Mouse (Mus musculus): ENCODE measurements around the gene Mdh1. TPM values are rescaled to one million over a fixed set of nuclear protein-coding genes. Genes with fewer than 3 reads are reported as not detected.

Mdh1 gene
- total RNA-seq (2017): 119 to 174 TPM (median 121 TPM) in 3 replicates

- peak; percentile 95 for ATAC-seq (replicated peaks; ENCODE audit: insufficient number of reproducible peaks, low FRiP score, low TSS enrichment, poor library complexity, severe bottlenecking)
Measured at GRCm38 (mm10) chr11:21571700-21572381, at the start of gene Mdh1, which contains the start of gene Wdpcp. Mdh1 (minus strand) TSS chr11:21572367. Wdpcp (plus strand) TSS chr11:21572235.

GRCm38 (mm10) chr11:21615915-21616314 lies 43.7 kb upstream of the Mdh1 start:
- no peak for ATAC-seq (replicated peaks; ENCODE audit: insufficient number of reproducible peaks, low FRiP score, low TSS enrichment, poor library complexity, severe bottlenecking)

GRCm38 (mm10) chr11:21602497-21602896 lies 30.3 kb upstream of the Mdh1 start:
- ATAC-seq (replicated peaks; ENCODE audit: insufficient number of reproducible peaks, low FRiP score, low TSS enrichment, poor library complexity, severe bottlenecking): no peak

- no peak for ATAC-seq (replicated peaks; ENCODE audit: insufficient number of reproducible peaks, low FRiP score, low TSS enrichment, poor library complexity, severe bottlenecking)
Measured at GRCm38 (mm10) chr11:21583286-21583685, 11.1 kb upstream of the Mdh1 start.

- ATAC-seq (replicated peaks; ENCODE audit: insufficient number of reproducible peaks, low FRiP score, low TSS enrichment, poor library complexity, severe bottlenecking): no peak
Measured at GRCm38 (mm10) chr11:21581472-21581871, 9.3 kb upstream of the Mdh1 start.

- no peak for ATAC-seq (replicated peaks; ENCODE audit: insufficient number of reproducible peaks, low FRiP score, low TSS enrichment, poor library complexity, severe bottlenecking)
Measured at GRCm38 (mm10) chr11:21570973-21571372, 1.2 kb downstream of the Mdh1 start.

GRCm38 (mm10) chr11:21570109-21570474 lies 2.1 kb downstream of the Mdh1 start:
- no peak for ATAC-seq (replicated peaks; ENCODE audit: insufficient number of reproducible peaks, low FRiP score, low TSS enrichment, poor library complexity, severe bottlenecking)

- no peak for ATAC-seq (replicated peaks; ENCODE audit: insufficient number of reproducible peaks, low FRiP score, low TSS enrichment, poor library complexity, severe bottlenecking)
Measured at GRCm38 (mm10) chr11:21569456-21570108, 2.6 kb downstream of the Mdh1 start.

- ATAC-seq (replicated peaks; ENCODE audit: insufficient number of reproducible peaks, low FRiP score, low TSS enrichment, poor library complexity, severe bottlenecking): no peak
Measured at GRCm38 (mm10) chr11:21569002-21569401, 3.2 kb downstream of the Mdh1 start.

GRCm38 (mm10) chr11:21567733-21568132 lies 4.4 kb downstream of the Mdh1 start:
- ATAC-seq (replicated peaks; ENCODE audit: insufficient number of reproducible peaks, low FRiP score, low TSS enrichment, poor library complexity, severe bottlenecking): no peak

- ATAC-seq (replicated peaks; ENCODE audit: insufficient number of reproducible peaks, low FRiP score, low TSS enrichment, poor library complexity, severe bottlenecking): no peak
Measured at GRCm38 (mm10) chr11:21566934-21567333, 5.2 kb downstream of the Mdh1 start.

GRCm38 (mm10) chr11:21564681-21565405 lies 7.3 kb downstream of the Mdh1 start:
- no peak for ATAC-seq (replicated peaks; ENCODE audit: insufficient number of reproducible peaks, low FRiP score, low TSS enrichment, poor library complexity, severe bottlenecking)

- no peak for ATAC-seq (replicated peaks; ENCODE audit: insufficient number of reproducible peaks, low FRiP score, low TSS enrichment, poor library complexity, severe bottlenecking)
Measured at GRCm38 (mm10) chr11:21563617-21564325, 8.4 kb downstream of the Mdh1 start.

- ATAC-seq (replicated peaks; ENCODE audit: insufficient number of reproducible peaks, low FRiP score, low TSS enrichment, poor library complexity, severe bottlenecking): no peak
Measured at GRCm38 (mm10) chr11:21561347-21561746, 10.8 kb downstream of the Mdh1 start.

GRCm38 (mm10) chr11:21559727-21560126 lies 12.4 kb downstream of the Mdh1 start:
- no peak for ATAC-seq (replicated peaks; ENCODE audit: insufficient number of reproducible peaks, low FRiP score, low TSS enrichment, poor library complexity, severe bottlenecking)

GRCm38 (mm10) chr11:21552049-21552448 lies 20.1 kb downstream of the Mdh1 start:
- ATAC-seq (replicated peaks; ENCODE audit: insufficient number of reproducible peaks, low FRiP score, low TSS enrichment, poor library complexity, severe bottlenecking): no peak

- no peak for ATAC-seq (replicated peaks; ENCODE audit: insufficient number of reproducible peaks, low FRiP score, low TSS enrichment, poor library complexity, severe bottlenecking)
Measured at GRCm38 (mm10) chr11:21550222-21551173, 21.7 kb downstream of the Mdh1 start.

- ATAC-seq (replicated peaks; ENCODE audit: insufficient number of reproducible peaks, low FRiP score, low TSS enrichment, poor library complexity, severe bottlenecking): no peak
Measured at GRCm38 (mm10) chr11:21549754-21550153, 22.4 kb downstream of the Mdh1 start.

All from monocyte, adult 5-6 weeks (primary cell).